ENCODE assay signal across 22 mouse cellular contexts in the genomic region with DNA sequence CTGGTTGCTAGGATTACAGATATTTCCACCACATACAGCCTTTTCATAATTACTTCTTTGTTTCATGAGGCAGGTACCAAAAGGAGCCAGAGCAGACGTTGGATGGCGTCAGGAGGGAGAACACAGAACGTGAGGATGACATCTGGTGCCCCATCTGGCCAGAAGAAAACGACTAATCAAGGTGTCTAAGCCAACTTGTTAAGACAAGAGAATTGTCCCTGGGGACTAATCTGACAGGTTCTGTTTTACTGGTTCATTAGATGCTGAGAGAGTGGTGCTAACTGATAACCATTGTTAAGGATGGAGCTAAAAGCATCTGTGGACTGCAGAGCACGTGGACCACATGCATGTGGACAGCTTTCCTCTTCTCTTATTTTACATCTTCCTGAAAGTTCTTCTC. TPM values are rescaled to one million over a fixed set of nuclear protein-coding genes. Genes with fewer than 3 reads are reported as not detected.
DNase-seq lines count a peak whose midpoint lies in the region; ATAC-seq and TF ChIP-seq lines count a peak whose summit lies in the region.
"Had no signal": no experiment of that assay in that cellular context is flagged by ENCODE, and none has a peak within 500 bp of the region (broad histone marks: within the 10 kb centered on the region; RNA-seq: fewer than 3 reads in every experiment).

No protein-coding gene starts in this region.

- H3K36me3 ChIP-seq in hindbrain, embryonic 13.5 days: no peaks in the 10 kb centered on the region
- H3K36me3 ChIP-seq in hindbrain, embryonic 12.5 days: no peaks in the 10 kb centered on the region
- H3K36me3 ChIP-seq in hindbrain, postnatal 0 days (ENCODE audit: insufficient read depth, low read length): no peaks in the 10 kb centered on the region
- H3K36me3 ChIP-seq: forebrain, embryonic 10.5 days; heart, embryonic 10.5 days; liver, embryonic 13.5 days had no signal

- DNase-seq in embryo, embryonic 11 days: peak; percentile 11
- DNase-seq in embryo, embryonic 10.5 days (ENCODE audit: low spot score): no peak
- DNase-seq in MN1 (ENCODE audit: low spot score): peak; percentile 17
- DNase-seq in hindbrain, postnatal 0 days (ENCODE audit: low spot score): peak; percentile 58
- no peak for DNase-seq in right cerebral cortex, postnatal 10 days (ENCODE audit: low spot score in 2 of 2)
- DNase-seq in adrenal gland, adult 18-20 months (ENCODE audit: low spot score in 2 of 2): no peak
- DNase-seq: cerebellum, adult 18-20 months; cerebellum, postnatal 36 days; kidney, adult 9 months; kidney, postnatal 25 days; liver, embryonic 13.5 days; lung, adult 2 months; lung, postnatal 14 days; right cerebral cortex, postnatal 25 days; thymus, postnatal 14 days had no signal

- 37% methylated on average over 5 of the region's 5 CpGs for WGBS in hindbrain, embryonic 13.5 days
- WGBS in hindbrain, embryonic 12.5 days: 48% methylated on average over 5 of the region's 5 CpGs
- WGBS in hindbrain, postnatal 0 days: 38% methylated on average over 5 of the region's 5 CpGs

- ATAC-seq in hindbrain, embryonic 13.5 days (ENCODE audit: low FRiP score): peak; percentile 39; the same call in 1 of the 2 replicates
- ATAC-seq in hindbrain, embryonic 12.5 days (ENCODE audit: low FRiP score): no peak
- ATAC-seq in hindbrain, postnatal 0 days: 0 out of 2 replicates have a peak, but pooled peaks have one; percentile 24
- ATAC-seq: intestine, embryonic 16.5 days; midbrain, embryonic 16.5 days had no signal

- TF ChIP-seq CTCF in hindbrain, postnatal 0 days (IDR thresholded peaks at IDR 0.05; ENCODE audit: low read depth): no peak

- no peak overlapping the region for H3K9ac ChIP-seq in hindbrain, embryonic 13.5 days
- no peak overlapping the region for H3K9ac ChIP-seq in hindbrain, embryonic 12.5 days
- no peak overlapping the region for H3K9ac ChIP-seq in hindbrain, postnatal 0 days (replicated peaks; ENCODE audit: low read length)
- H3K9ac ChIP-seq: liver, embryonic 13.5 days had no signal

- no peak overlapping the region for H3K4me3 ChIP-seq in hindbrain, embryonic 13.5 days
- H3K4me3 ChIP-seq in hindbrain, embryonic 12.5 days: no peak overlapping the region
- no peak overlapping the region for H3K4me3 ChIP-seq in hindbrain, postnatal 0 days (ENCODE audit: low read length)
- H3K4me3 ChIP-seq: forebrain, embryonic 10.5 days; heart, embryonic 10.5 days; liver, embryonic 13.5 days had no signal

- 0 out of 2 replicates have a peak, but pooled peaks cover 4% of the 10 kb centered on the region for H3K27me3 ChIP-seq in hindbrain, embryonic 13.5 days
- H3K27me3 ChIP-seq in hindbrain, embryonic 12.5 days: no peaks in the 10 kb centered on the region
- H3K27me3 ChIP-seq in hindbrain, postnatal 0 days (ENCODE audit: insufficient read depth, low read length): no peaks in the 10 kb centered on the region
- H3K27me3 ChIP-seq: liver, embryonic 13.5 days had no signal

- H3K4me2 ChIP-seq in hindbrain, embryonic 13.5 days: no peak overlapping the region
- no peak overlapping the region for H3K4me2 ChIP-seq in hindbrain, embryonic 12.5 days (replicated peaks)
- no peak overlapping the region for H3K4me2 ChIP-seq in hindbrain, postnatal 0 days (ENCODE audit: low read depth, low read length)
- H3K4me2 ChIP-seq: liver, embryonic 13.5 days had no signal

- H3K27ac ChIP-seq in hindbrain, embryonic 13.5 days: no peak overlapping the region
- no peak overlapping the region for H3K27ac ChIP-seq in hindbrain, embryonic 12.5 days
- H3K27ac ChIP-seq in hindbrain, postnatal 0 days: no peak overlapping the region
- H3K27ac ChIP-seq: forebrain, embryonic 10.5 days; heart, embryonic 10.5 days; liver, embryonic 13.5 days had no signal

- H3K4me1 ChIP-seq in hindbrain, embryonic 13.5 days (replicated peaks): no peaks in the 10 kb centered on the region
- no peaks in the 10 kb centered on the region for H3K4me1 ChIP-seq in hindbrain, embryonic 12.5 days
- H3K4me1 ChIP-seq in hindbrain, postnatal 0 days (ENCODE audit: insufficient read depth, low read length): no peaks in the 10 kb centered on the region
- H3K4me1 ChIP-seq: forebrain, embryonic 10.5 days; heart, embryonic 10.5 days; liver, embryonic 13.5 days had no signal

- H3K9me3 ChIP-seq in hindbrain, embryonic 13.5 days: no peaks in the 10 kb centered on the region
- no peaks in the 10 kb centered on the region for H3K9me3 ChIP-seq in hindbrain, embryonic 12.5 days (replicated peaks)
- H3K9me3 ChIP-seq in hindbrain, postnatal 0 days (ENCODE audit: low read length): no peaks in the 10 kb centered on the region
- H3K9me3 ChIP-seq: forebrain, embryonic 10.5 days; heart, embryonic 10.5 days; liver, embryonic 13.5 days had no signal

RNA-seq across cellular contexts. Expression of a gene that starts 7.8 kb away (rescaled TPM):
- 0.06 and 0.19 TPM in 2 replicates for polyA plus RNA-seq in hindbrain, embryonic 13.5 days (2015; fragmentation: Nextera tagmentation; extraction: Ambion mirVana)
- polyA plus RNA-seq in hindbrain, embryonic 12.5 days (2016; fragmentation: Nextera tagmentation; extraction: Ambion mirVana): 0.12 and 0.17 TPM in 2 replicates
- 0.10 and 0.18 TPM in 2 replicates for total RNA-seq in hindbrain, postnatal 0 days (2014; rRNA removed)
- 0.05 TPM in 1 of 2 replicates, not detected in the other for polyA plus RNA-seq in hindbrain, postnatal 0 days (2015; fragmentation: Nextera tagmentation; extraction: Ambion mirVana)
- 1 to 10 TPM; 1.5 to 3.0 TPM for total RNA-seq in adrenal gland, adult 18-20 months (2021)
- total RNA-seq: left cerebral cortex, postnatal 25 days had no signal
- polyA plus RNA-seq: midbrain, embryonic 16.5 days had no signal

RNA-seq across cellular contexts. Expression of a gene that starts 59.5 kb away (rescaled TPM):
- polyA plus RNA-seq in hindbrain, embryonic 13.5 days (2015; fragmentation: Nextera tagmentation; extraction: Ambion mirVana): 6.4 and 6.7 TPM in 2 replicates
- 2.2 and 3.6 TPM in 2 replicates for polyA plus RNA-seq in hindbrain, embryonic 12.5 days (2016; fragmentation: Nextera tagmentation; extraction: Ambion mirVana)
- 6.4 and 9.8 TPM in 2 replicates for total RNA-seq in hindbrain, postnatal 0 days (2014; rRNA removed)
- polyA plus RNA-seq in hindbrain, postnatal 0 days (2015; fragmentation: Nextera tagmentation; extraction: Ambion mirVana): 7.9 and 8.2 TPM in 2 replicates
- 10 to 100 TPM; 20.9 to 24.6 TPM for total RNA-seq in adrenal gland, adult 18-20 months (2021)

Comparison
In these comparisons a context has a peak if more than half of its experiments do, and no peak if none do; other contexts are left out.
1. DNase-seq: peak in embryo, embryonic 11 days (single experiment), MN1 (single experiment) and hindbrain, postnatal 0 days (single experiment); none in embryo, embryonic 10.5 days (single experiment), right cerebral cortex, postnatal 10 days (0 of 2) and adrenal gland, adult 18-20 months (0 of 2).